Mouse (Mus musculus): ENCODE data around the gene Vmn1r45. TPM values are rescaled to one million over a fixed set of nuclear protein-coding genes. Genes with fewer than 3 reads are reported as not detected.
"Not testable (repeated sequence)": the region's sequence is repeated elsewhere in the genome, so short reads cannot be mapped to it uniquely, and the experiment has no call there.

The Vmn1r45 gene
- total RNA-seq (2021) = not detected

DNA sequence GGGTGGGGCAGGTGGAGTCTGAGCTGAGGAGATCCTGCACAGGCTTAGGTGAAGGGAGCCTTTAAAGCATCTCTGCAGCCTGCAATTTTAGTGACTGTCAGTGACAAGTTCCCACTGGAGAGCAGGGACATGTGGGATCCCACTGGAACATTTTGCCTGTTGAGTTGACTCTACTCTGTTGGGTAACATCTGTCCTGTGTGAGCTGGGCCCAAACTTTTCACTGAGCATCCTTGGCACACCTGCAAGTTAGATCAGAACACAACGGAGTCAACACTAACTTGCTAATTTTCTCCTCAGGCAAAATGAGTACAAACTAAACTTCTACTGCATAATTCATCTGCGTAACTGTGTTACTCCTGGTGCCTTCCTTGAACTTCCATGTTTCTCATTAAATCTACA, at the start of gene Vmn1r45:
Gene Vmn1r45 (minus strand): TSS at position 101 of the 400 bp plus-strand sequence.
- not testable (repeated sequence) for DNase-seq

DNA sequence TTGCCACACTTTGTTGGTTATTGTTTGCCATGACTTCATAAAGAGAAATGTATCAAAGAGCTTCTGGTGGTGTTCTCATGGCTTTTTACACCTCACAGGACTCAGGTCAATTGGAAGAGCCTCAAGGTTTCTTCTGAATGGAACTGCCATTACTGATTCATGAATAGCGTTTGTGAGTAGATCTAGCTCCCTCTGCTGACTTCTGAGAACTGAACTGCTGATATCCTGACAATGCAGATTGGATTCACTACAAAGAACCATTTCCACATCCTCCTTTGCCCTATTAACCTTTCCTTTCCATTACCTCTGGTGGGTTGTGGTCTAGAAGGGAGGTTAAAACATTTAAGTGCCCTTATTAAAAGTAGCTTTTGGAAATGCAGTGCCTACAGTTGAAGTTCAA, 45.6 kb upstream of the Vmn1r45 start:
- no peak for DNase-seq

DNA sequence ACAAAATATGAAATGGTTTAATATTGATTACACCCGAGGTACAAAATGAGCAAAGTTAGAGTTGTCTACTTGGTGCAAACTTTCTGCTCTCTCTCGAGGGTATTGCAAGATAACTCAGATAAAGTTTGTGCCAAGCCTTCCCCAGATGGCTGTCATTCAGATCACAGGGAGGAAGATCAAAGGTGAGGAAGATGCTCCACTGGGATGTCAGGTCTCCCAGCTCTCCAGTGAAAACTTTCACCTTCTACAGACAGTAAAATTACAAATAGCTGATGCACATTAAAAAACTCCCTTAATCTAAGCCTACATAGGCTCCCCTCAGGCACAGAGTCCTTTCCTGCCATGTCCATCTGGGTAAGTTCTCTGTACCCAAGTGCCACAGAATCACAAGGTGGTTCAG, 28.6 kb upstream of the Vmn1r45 start, which contains the start of gene Vmn1r46:
Gene Vmn1r46 (plus strand): TSS at position 301 of the 400 bp plus-strand sequence.
- no peak for DNase-seq

DNA sequence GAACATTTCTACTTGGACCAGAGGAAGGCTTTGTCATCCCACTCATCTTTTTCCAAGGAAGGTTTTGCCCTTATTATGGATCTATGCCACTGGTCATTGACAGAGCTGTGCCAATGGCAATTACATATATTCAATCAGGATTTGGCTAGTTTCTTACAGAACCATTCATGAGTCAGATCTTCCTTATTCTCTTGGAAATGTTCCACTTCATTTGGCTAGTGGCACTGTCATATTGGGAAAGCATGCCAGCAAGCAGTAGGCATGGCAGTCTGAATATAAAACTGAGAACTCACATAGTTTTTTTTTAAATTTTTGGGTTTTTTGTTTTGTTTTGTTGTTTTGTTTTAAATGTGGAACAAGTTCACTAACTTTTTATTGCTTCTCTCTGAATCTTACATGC, 25.9 kb upstream of the Vmn1r45 start:
- DNase-seq = no peak

DNA sequence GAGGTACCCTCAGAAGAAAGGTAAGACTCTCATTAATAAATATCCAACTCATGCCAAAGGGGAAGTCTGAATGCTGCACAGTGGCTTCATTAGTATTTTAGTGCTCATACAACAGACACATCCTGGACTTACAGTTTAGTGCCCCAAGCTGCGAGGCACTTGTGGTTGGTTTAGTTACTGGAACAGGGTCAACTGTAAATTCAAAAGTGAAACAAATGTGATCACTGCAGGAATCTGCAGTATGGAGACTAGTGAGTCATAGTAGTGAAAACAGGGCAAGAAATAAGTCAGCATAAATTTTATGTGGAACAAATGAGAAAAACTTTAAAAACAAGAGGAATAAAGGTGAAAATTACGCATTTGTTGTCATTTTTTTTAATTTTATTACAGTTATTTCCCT, 13.2 kb upstream of the Vmn1r45 start:
- DNase-seq = no peak

DNA sequence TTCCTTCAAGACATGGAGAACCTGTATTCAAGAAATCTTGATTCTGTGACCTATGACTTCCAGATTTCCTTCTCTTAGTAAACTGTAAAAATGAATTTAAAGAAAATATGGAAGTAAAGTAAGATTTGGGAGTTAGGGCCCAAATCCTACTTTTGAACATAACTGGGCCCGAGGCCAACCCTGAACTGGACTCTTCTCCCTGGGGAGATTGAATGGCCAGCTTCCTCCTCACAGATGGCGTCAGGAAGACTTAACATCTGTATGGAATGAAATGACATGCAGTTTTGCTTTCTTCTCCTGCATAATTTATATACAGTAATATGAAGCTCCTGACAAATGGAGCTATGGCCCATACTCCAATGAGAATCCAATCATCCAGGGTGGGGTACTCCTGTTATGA, 528 bp upstream of the Vmn1r45 start:
- DNase-seq = no peak

DNA sequence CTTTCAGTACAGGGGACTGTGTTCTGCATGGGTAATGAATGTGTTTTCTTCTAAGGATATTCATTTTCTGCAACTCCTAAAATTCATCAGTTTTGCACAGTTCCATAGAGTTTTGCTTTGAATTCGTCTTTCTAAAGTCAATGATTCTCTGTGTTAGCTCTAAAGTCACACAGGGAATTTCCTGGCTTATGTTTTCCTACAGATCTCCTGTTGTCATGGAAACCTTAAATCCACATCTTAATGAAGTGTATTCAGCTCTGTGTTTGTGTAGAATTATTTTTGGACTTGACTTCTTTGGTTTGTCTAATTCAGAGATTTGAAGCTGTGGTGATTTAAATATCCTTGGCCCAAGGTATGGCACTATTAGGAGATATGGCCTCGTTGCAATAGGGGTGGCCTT, 56.6 kb downstream of the Vmn1r45 start:
- DNase-seq = no peak

DNA sequence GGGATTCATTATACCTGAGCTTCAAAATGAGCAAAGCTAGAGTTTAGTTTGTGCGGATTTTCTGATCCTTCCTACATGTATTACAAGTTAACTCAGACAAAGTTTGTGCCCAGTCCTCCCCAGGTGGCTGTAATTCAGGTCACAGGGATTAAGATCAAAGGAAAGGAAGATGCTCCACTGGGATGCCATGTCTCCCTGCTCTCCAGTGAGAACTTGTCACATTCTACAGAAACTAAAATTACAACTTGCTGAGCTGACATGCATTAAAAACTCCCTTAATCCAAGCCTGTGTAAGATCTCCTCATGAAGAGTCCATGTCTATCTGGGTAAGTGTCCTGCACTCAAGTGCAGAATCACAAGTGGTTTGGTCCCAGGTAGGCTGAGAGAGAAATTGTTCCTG, 57.0 kb downstream of the Vmn1r45 start, which contains the start of gene Vmn1r44:
Gene Vmn1r44 (plus strand): TSS at position 301 of the 400 bp plus-strand sequence.
- no peak for DNase-seq

Other genes starting within 250 kb of the Vmn1r45 start
- gene Vmn1r40, start 233.1 kb downstream of the Vmn1r45 start, total RNA-seq (2021) = not detected
- gene Vmn1r41, start 199.8 kb downstream of the Vmn1r45 start, total RNA-seq (2021) = not detected
- gene Vmn1r42, start 64.2 kb downstream of the Vmn1r45 start, total RNA-seq (2021) = not detected
- not detected for gene Vmn1r43, start 64.2 kb downstream of the Vmn1r45 start, total RNA-seq (2021)
- gene Vmn1r44, start 56.9 kb downstream of the Vmn1r45 start, total RNA-seq (2021) = not detected
- not detected for gene Vmn1r46, start 28.7 kb upstream of the Vmn1r45 start, total RNA-seq (2021)
- gene Vmn1r47, start 75.5 kb upstream of the Vmn1r45 start, total RNA-seq (2021) = not detected
- gene Vmn1r48, start 96.2 kb upstream of the Vmn1r45 start, total RNA-seq (2021) = not detected
- gene Vmn1r49, start 137.9 kb upstream of the Vmn1r45 start, total RNA-seq (2021) = not detected
- gene Vmn1r50, start 160.8 kb upstream of the Vmn1r45 start, total RNA-seq (2021) = not detected
- gene Vmn1r51, start 182.0 kb upstream of the Vmn1r45 start, total RNA-seq (2021) = not detected
- gene Vmn1r52, start 234.2 kb upstream of the Vmn1r45 start, total RNA-seq (2021) = not detected

Data from heart, postnatal 4 days (tissue).